Mouse (Mus musculus): ENCODE data around the gene Tbc1d25. TPM values are rescaled to one million over a fixed set of nuclear protein-coding genes. Genes with fewer than 3 reads are reported as not detected.
A peak's percentile ranks its signal among the peaks of the same experiment; 100 is the strongest.

Gene Tbc1d25
- polyA plus RNA-seq (2016; fragmentation: Nextera tagmentation; extraction: Ambion mirVana): 9.2 and 11.1 TPM in 2 replicates

- Histone ChIP-seq H3K27me3 (replicated peaks) (no peaks in the 10 kb centered on the region), H3K4me3 (peak within 1 kb of the TSS; percentile 71), H3K27ac (ENCODE audit: poor library complexity, severe bottlenecking) (peak within 1 kb of the TSS; percentile 59), H3K9ac (peak within 1 kb of the TSS; percentile 72), H3K36me3 (peaks cover 9% of the 10 kb centered on the region; the same call in 1 of the 2 replicates), H3K4me2 (peak within 1 kb of the TSS; percentile 67), H3K4me1 (replicated peaks) (peaks cover 3% of the 10 kb centered on the region; the same call in 1 of the 2 replicates), H3K9me3 (replicated peaks) (no peaks in the 10 kb centered on the region)
- WGBS: 14% methylated on average over 56 of the region's 56 CpGs
- ATAC-seq (ENCODE audit: insufficient number of reproducible peaks, low FRiP score): peak; percentile 97
Observed at GRCm38 (mm10) chrX:8175504-8176385, at the start of gene Tbc1d25. TSS of gene Tbc1d25 (minus strand) at chrX:8176181.

- WGBS: 67% methylated on average over 7 of the region's 7 CpGs
- no peak for ATAC-seq (ENCODE audit: insufficient number of reproducible peaks, low FRiP score)
- no peaks in the 10 kb centered on the region for H3K27me3 ChIP-seq (replicated peaks)
- no peaks in the 10 kb centered on the region for H3K9me3 ChIP-seq (replicated peaks)
- H3K4me1 ChIP-seq (replicated peaks): no peaks in the 10 kb centered on the region
- H3K4me2 ChIP-seq: no peak overlapping the region
- no peak overlapping the region for H3K9ac ChIP-seq
- H3K4me3 ChIP-seq: no peak overlapping the region
- H3K27ac ChIP-seq (ENCODE audit: poor library complexity, severe bottlenecking): no peak overlapping the region
- no peaks in the 10 kb centered on the region for H3K36me3 ChIP-seq
Observed at GRCm38 (mm10) chrX:8223473-8223872, 47.5 kb upstream of the Tbc1d25 start.

- WGBS: 56% methylated on average over 7 of the region's 7 CpGs
- Histone ChIP-seq H3K9me3 (replicated peaks) (no peaks in the 10 kb centered on the region), H3K4me3 (no peak overlapping the region), H3K9ac (no peak overlapping the region), H3K27me3 (replicated peaks) (no peaks in the 10 kb centered on the region), H3K4me2 (no peak overlapping the region), H3K4me1 (replicated peaks) (no peaks in the 10 kb centered on the region), H3K36me3 (no peaks in the 10 kb centered on the region), H3K27ac (ENCODE audit: poor library complexity, severe bottlenecking) (no peak overlapping the region)
- no peak for ATAC-seq (ENCODE audit: insufficient number of reproducible peaks, low FRiP score)
Observed at GRCm38 (mm10) chrX:8222678-8223421, 46.9 kb upstream of the Tbc1d25 start.

GRCm38 (mm10) chrX:8222296-8222677, 46.3 kb upstream of the Tbc1d25 start:
- H3K27ac ChIP-seq (ENCODE audit: poor library complexity, severe bottlenecking): no peak overlapping the region
- WGBS: 60% methylated on average over 3 of the region's 3 CpGs
- H3K4me3 ChIP-seq: no peak overlapping the region
- no peaks in the 10 kb centered on the region for H3K27me3 ChIP-seq (replicated peaks)
- no peak for ATAC-seq (ENCODE audit: insufficient number of reproducible peaks, low FRiP score)
- no peaks in the 10 kb centered on the region for H3K4me1 ChIP-seq (replicated peaks)
- no peak overlapping the region for H3K4me2 ChIP-seq
- no peak overlapping the region for H3K9ac ChIP-seq
- no peaks in the 10 kb centered on the region for H3K9me3 ChIP-seq (replicated peaks)
- no peaks in the 10 kb centered on the region for H3K36me3 ChIP-seq

GRCm38 (mm10) chrX:8219651-8220050, 43.7 kb upstream of the Tbc1d25 start:
- H3K9me3 ChIP-seq (replicated peaks): no peaks in the 10 kb centered on the region
- no peak overlapping the region for H3K4me3 ChIP-seq
- no peak for ATAC-seq (ENCODE audit: insufficient number of reproducible peaks, low FRiP score)
- H3K27me3 ChIP-seq (replicated peaks): no peaks in the 10 kb centered on the region
- H3K36me3 ChIP-seq: no peaks in the 10 kb centered on the region
- H3K4me1 ChIP-seq (replicated peaks): no peaks in the 10 kb centered on the region
- H3K9ac ChIP-seq: no peak overlapping the region
- WGBS: 22% methylated on average over 8 of the region's 8 CpGs
- H3K27ac ChIP-seq (ENCODE audit: poor library complexity, severe bottlenecking): no peak overlapping the region
- H3K4me2 ChIP-seq: peak overlapping the region; percentile 2; the same call in 1 of the 2 replicates

GRCm38 (mm10) chrX:8218114-8218513, 42.1 kb upstream of the Tbc1d25 start:
- Histone ChIP-seq H3K4me1 (replicated peaks) (no peaks in the 10 kb centered on the region), H3K4me3 (no peak overlapping the region), H3K36me3 (no peaks in the 10 kb centered on the region), H3K27ac (ENCODE audit: poor library complexity, severe bottlenecking) (no peak overlapping the region), H3K9ac (no peak overlapping the region), H3K4me2 (no peak overlapping the region), H3K27me3 (replicated peaks) (no peaks in the 10 kb centered on the region), H3K9me3 (replicated peaks) (no peaks in the 10 kb centered on the region)
- WGBS: 28% methylated on average over 2 of the region's 2 CpGs
- no peak for ATAC-seq (ENCODE audit: insufficient number of reproducible peaks, low FRiP score)

GRCm38 (mm10) chrX:8217383-8217782, 41.4 kb upstream of the Tbc1d25 start:
- H3K9me3 ChIP-seq (replicated peaks): no peaks in the 10 kb centered on the region
- H3K4me3 ChIP-seq: no peak overlapping the region
- ATAC-seq (ENCODE audit: insufficient number of reproducible peaks, low FRiP score): no peak
- 31% methylated on average over 6 of the region's 6 CpGs for WGBS
- H3K4me1 ChIP-seq (replicated peaks): no peaks in the 10 kb centered on the region
- H3K9ac ChIP-seq: no peak overlapping the region
- no peak overlapping the region for H3K4me2 ChIP-seq
- no peak overlapping the region for H3K27ac ChIP-seq (ENCODE audit: poor library complexity, severe bottlenecking)
- H3K27me3 ChIP-seq (replicated peaks): no peaks in the 10 kb centered on the region
- no peaks in the 10 kb centered on the region for H3K36me3 ChIP-seq

GRCm38 (mm10) chrX:8211490-8212207, 35.7 kb upstream of the Tbc1d25 start:
- H3K36me3 ChIP-seq: no peaks in the 10 kb centered on the region
- no peak overlapping the region for H3K4me3 ChIP-seq

GRCm38 (mm10) chrX:8209720-8210119, 33.7 kb upstream of the Tbc1d25 start:
- H3K4me3 ChIP-seq: no peak overlapping the region
- no peak overlapping the region for H3K9ac ChIP-seq
- no peak overlapping the region for H3K27ac ChIP-seq (ENCODE audit: poor library complexity, severe bottlenecking)
- 43% methylated on average over 2 of the region's 2 CpGs for WGBS
- H3K36me3 ChIP-seq: no peaks in the 10 kb centered on the region
- H3K9me3 ChIP-seq (replicated peaks): no peaks in the 10 kb centered on the region
- no peaks in the 10 kb centered on the region for H3K27me3 ChIP-seq (replicated peaks)
- H3K4me2 ChIP-seq: no peak overlapping the region
- no peak for ATAC-seq (ENCODE audit: insufficient number of reproducible peaks, low FRiP score)
- H3K4me1 ChIP-seq (replicated peaks): no peaks in the 10 kb centered on the region

More at GRCm38 (mm10) chrX:8211490-8212207, 35.7 kb upstream of the Tbc1d25 start:
- WGBS: 65% methylated on average over 7 of the region's 7 CpGs
- Histone ChIP-seq H3K4me2 (no peak overlapping the region), H3K27ac (ENCODE audit: poor library complexity, severe bottlenecking) (no peak overlapping the region), H3K9me3 (replicated peaks) (no peaks in the 10 kb centered on the region), H3K4me1 (replicated peaks) (no peaks in the 10 kb centered on the region), H3K9ac (no peak overlapping the region), H3K27me3 (replicated peaks) (no peaks in the 10 kb centered on the region)
- ATAC-seq (ENCODE audit: insufficient number of reproducible peaks, low FRiP score): no peak

- Histone ChIP-seq H3K4me1 (replicated peaks) (no peaks in the 10 kb centered on the region), H3K27ac (ENCODE audit: poor library complexity, severe bottlenecking) (no peak overlapping the region), H3K27me3 (replicated peaks) (no peaks in the 10 kb centered on the region), H3K9ac (no peak overlapping the region), H3K4me3 (no peak overlapping the region), H3K4me2 (no peak overlapping the region), H3K36me3 (no peaks in the 10 kb centered on the region), H3K9me3 (replicated peaks) (no peaks in the 10 kb centered on the region; the same call in 1 of the 2 replicates)
- WGBS: 27% methylated on average over 4 of the region's 4 CpGs
- ATAC-seq (ENCODE audit: insufficient number of reproducible peaks, low FRiP score): no peak
Observed at GRCm38 (mm10) chrX:8207224-8207623, 31.2 kb upstream of the Tbc1d25 start.

Measured in heart, embryonic 12.5 days (tissue).